23 mouse cellular contexts compared by ENCODE assay signal in the genomic region with DNA sequence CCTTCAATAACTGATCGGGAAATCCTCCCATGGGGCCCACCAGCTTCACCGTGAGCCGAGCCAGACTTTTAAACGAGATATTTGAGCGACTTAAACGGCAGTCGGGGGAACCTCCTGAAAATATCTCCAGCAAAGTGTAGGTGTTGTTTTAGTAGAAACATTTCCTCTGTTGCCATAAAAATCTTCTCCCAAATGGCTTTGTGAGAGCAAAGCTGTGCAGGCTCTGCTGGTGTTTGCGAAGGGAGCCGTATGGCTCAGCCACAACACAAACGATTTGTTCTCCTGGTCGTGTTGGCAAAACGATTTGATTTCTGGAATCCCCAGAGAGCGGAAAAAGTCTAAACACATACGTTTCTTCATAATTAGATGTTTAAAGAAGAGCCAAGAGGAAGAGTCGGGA.
DNase-seq lines count a peak whose midpoint lies in the region; ATAC-seq lines count a peak whose summit lies in the region.
"Had no signal": no experiment of that assay in that cellular context is flagged by ENCODE, and none has a peak within 500 bp of the region (broad histone marks: within the 10 kb centered on the region; RNA-seq: fewer than 3 reads in every experiment).

No protein-coding gene starts in this region.

- no peaks in the 10 kb centered on the region for H3K27me3 ChIP-seq in forebrain, embryonic 16.5 days (replicated peaks; ENCODE audit: control insufficient read depth, insufficient read depth, low read length)
- no peaks in the 10 kb centered on the region for H3K27me3 ChIP-seq in forebrain, embryonic 11.5 days (ENCODE audit: control insufficient read depth, insufficient read depth, low read length)
- no peaks in the 10 kb centered on the region for H3K27me3 ChIP-seq in hindbrain, embryonic 16.5 days (replicated peaks; ENCODE audit: control insufficient read depth, insufficient read depth, low read length)
- H3K27me3 ChIP-seq: CH12.LX; embryonic facial prominence, embryonic 13.5 days; kidney, embryonic 15.5 days; neural tube, embryonic 15.5 days had no signal

- H3K27ac ChIP-seq in forebrain, embryonic 16.5 days (ENCODE audit: low read length) = no peak overlapping the region
- H3K27ac ChIP-seq in forebrain, embryonic 11.5 days (ENCODE audit: low read depth, low read length) = no peak overlapping the region
- no peak overlapping the region for H3K27ac ChIP-seq in hindbrain, embryonic 16.5 days (ENCODE audit: low read depth, low read length)
- H3K27ac ChIP-seq: embryonic facial prominence, embryonic 13.5 days; heart, adult 2 months; hindbrain, postnatal 0 days; kidney, embryonic 15.5 days; neural tube, embryonic 15.5 days had no signal

- DNase-seq in forebrain, embryonic 11.5 days (ENCODE audit: low spot score) = no peak
- DNase-seq in left cerebral cortex, postnatal 14 days (ENCODE audit: low spot score in 2 of 2) = peak; percentile 18 to 35
- DNase-seq in left cerebral cortex, postnatal 4 days = no peak
- DNase-seq in layer of hippocampus, adult 8-10 months (ENCODE audit: low spot score in 2 of 2) = peak; percentile 31 to 32
- peak; percentile 18 for DNase-seq in right cerebral cortex, postnatal 25 days
- DNase-seq: adrenal gland, postnatal 25 days; cerebellum, adult 8-10 months; gastrocnemius, postnatal 10 days; heart, adult 2 months; kidney, postnatal 4 days; lung, adult 18-20 months; lung, postnatal 14 days; midbrain, embryonic 14.5 days; thymus, postnatal 36 days had no signal

- H3K4me3 ChIP-seq in forebrain, embryonic 16.5 days (replicated peaks; ENCODE audit: low read length) = no peak overlapping the region
- no peak overlapping the region for H3K4me3 ChIP-seq in forebrain, embryonic 11.5 days (ENCODE audit: low read depth, low read length)
- no peak overlapping the region for H3K4me3 ChIP-seq in hindbrain, embryonic 16.5 days (ENCODE audit: low read length)
- H3K4me3 ChIP-seq: embryonic facial prominence, embryonic 13.5 days; heart, adult 2 months; kidney, embryonic 15.5 days; neural tube, embryonic 15.5 days had no signal

- intact Hi-C loops in left cerebral cortex, postnatal 14 days (cut with DNase I) = loop anchor here (10.0 kb wide), 1 partner anchor 175 kb away; no protein-coding TSS in a partner anchor
- intact Hi-C loops in left cerebral cortex, postnatal 4 days (cut with DNase I) = loop anchor here (10.0 kb wide), 1 partner anchor 175 kb away; no protein-coding TSS in a partner anchor

- H3K36me3 ChIP-seq in forebrain, embryonic 16.5 days (ENCODE audit: control insufficient read depth, insufficient read depth) = no peaks in the 10 kb centered on the region
- H3K36me3 ChIP-seq in forebrain, embryonic 11.5 days (ENCODE audit: control insufficient read depth, insufficient read depth, low read length) = no peaks in the 10 kb centered on the region
- no peaks in the 10 kb centered on the region for H3K36me3 ChIP-seq in hindbrain, embryonic 16.5 days (ENCODE audit: control insufficient read depth, insufficient read depth, low read length)
- H3K36me3 ChIP-seq: embryonic facial prominence, embryonic 13.5 days; kidney, embryonic 15.5 days; neural tube, embryonic 15.5 days had no signal

- H3K4me2 ChIP-seq in forebrain, embryonic 16.5 days (ENCODE audit: low read length) = no peak overlapping the region
- H3K4me2 ChIP-seq in forebrain, embryonic 11.5 days (ENCODE audit: low read depth, low read length, severe bottlenecking) = no peak overlapping the region
- H3K4me2 ChIP-seq in hindbrain, embryonic 16.5 days (ENCODE audit: low read length) = no peak overlapping the region
- H3K4me2 ChIP-seq: embryonic facial prominence, embryonic 13.5 days; kidney, embryonic 15.5 days; liver, embryonic 11.5 days; neural tube, embryonic 15.5 days had no signal

- ATAC-seq in forebrain, embryonic 16.5 days = peak; percentile 44; the same call in 1 of the 2 replicates
- ATAC-seq in forebrain, embryonic 11.5 days (replicated peaks; ENCODE audit: low FRiP score) = no peak
- no peak for ATAC-seq in hindbrain, embryonic 16.5 days
- ATAC-seq: hindbrain, postnatal 0 days; intestine, postnatal 0 days had no signal

- no peak overlapping the region for H3K9ac ChIP-seq in forebrain, embryonic 16.5 days (replicated peaks; ENCODE audit: low read depth, low read length)
- H3K9ac ChIP-seq in forebrain, embryonic 11.5 days (ENCODE audit: low read length) = no peak overlapping the region
- H3K9ac ChIP-seq in hindbrain, embryonic 16.5 days (ENCODE audit: low read depth, low read length) = no peak overlapping the region
- H3K9ac ChIP-seq: embryonic facial prominence, embryonic 13.5 days; kidney, embryonic 15.5 days; neural tube, embryonic 15.5 days had no signal

- peaks cover 5% of the 10 kb centered on the region for H3K4me1 ChIP-seq in forebrain, embryonic 16.5 days (replicated peaks; ENCODE audit: control insufficient read depth, insufficient read depth, low read length)
- H3K4me1 ChIP-seq in forebrain, embryonic 11.5 days (replicated peaks; ENCODE audit: control insufficient read depth, insufficient read depth, low read length) = no peaks in the 10 kb centered on the region
- no peaks in the 10 kb centered on the region for H3K4me1 ChIP-seq in hindbrain, embryonic 16.5 days (ENCODE audit: control insufficient read depth, insufficient read depth, low read depth, low read length)

- no peaks in the 10 kb centered on the region for H3K9me3 ChIP-seq in forebrain, embryonic 16.5 days (ENCODE audit: control insufficient read depth, low read length)
- no peaks in the 10 kb centered on the region for H3K9me3 ChIP-seq in forebrain, embryonic 11.5 days (ENCODE audit: control insufficient read depth, low read length)
- no peaks in the 10 kb centered on the region for H3K9me3 ChIP-seq in hindbrain, embryonic 16.5 days (ENCODE audit: control insufficient read depth, low read length)
- H3K9me3 ChIP-seq: embryonic facial prominence, embryonic 13.5 days; kidney, embryonic 15.5 days; neural tube, embryonic 15.5 days had no signal

- WGBS in forebrain, embryonic 16.5 days = 70% methylated on average over 15 of the region's 15 CpGs
- WGBS in forebrain, embryonic 11.5 days = 85% methylated on average over 15 of the region's 15 CpGs
- whole genome bisulfite sequencing in hindbrain, embryonic 16.5 days = 62% methylated on average over 15 of the region's 15 CpGs

Comparison
In these comparisons a context has a peak if more than half of its experiments do, and no peak if none do; other contexts are left out.
1. DNase-seq: peak in left cerebral cortex, postnatal 14 days (2 of 2), layer of hippocampus, adult 8-10 months (2 of 2) and right cerebral cortex, postnatal 25 days (single experiment); none in forebrain, embryonic 11.5 days (single experiment) and left cerebral cortex, postnatal 4 days (single experiment).